Mouse (Mus musculus) bone marrow macrophage, adult 2 months (primary cell): ENCODE data around the gene Mfrp. TPM values are rescaled to one million over a fixed set of nuclear protein-coding genes. Genes with fewer than 3 reads are reported as not detected.

Experiments used
- H3K27ac ChIP-seq: 2 replicates; pipeline ENCODE4 v1.5.1; 2012; ENCODE audit warnings: low read depth, low read length; ENCODE audit not compliant: insufficient read depth
- H3K4me1 ChIP-seq: 2 replicates; pipeline ENCODE4 v1.6.1; 2012; ENCODE audit warnings: low read length; ENCODE audit not compliant: control insufficient read depth, insufficient read depth
- H3K4me3 ChIP-seq: 2 replicates; pipeline ENCODE4 v1.5.1; 2012; ENCODE audit warnings: mild to moderate bottlenecking, low read length, moderate library complexity; ENCODE audit not compliant: insufficient read depth
- CTCF ChIP-seq: IDR thresholded peaks from 2 replicates; pipeline ENCODE4 v1.5.1; 2012; ENCODE audit warnings: low read depth, mild to moderate bottlenecking, low read length, moderate library complexity
- POLR2A ChIP-seq: IDR thresholded peaks from 2 replicates; pipeline ENCODE4 v1.6.1; 2012; ENCODE audit warnings: mild to moderate bottlenecking, low read depth, low read length, borderline replicate concordance
- polyA plus RNA-seq: library from polyadenylated mRNA; stranded (reverse); fragments of >200 nt; gene quantifications from 2 replicates; pipeline ENCODE4 v1.2.4, GENCODE M21; 2012; ENCODE audit not compliant: missing spikeins, insufficient read depth, insufficient read length

Mfrp gene
- polyA plus RNA-seq, 1 experiment, result not detected

GRCm38 (mm10) chr9:44126746-44127145 is 25.2 kb downstream of the Mfrp start:
- H3K27ac ChIP-seq, result no peak overlapping the region
- TF ChIP-seq POLR2A (no peak), CTCF (no peak)
- H3K4me1 ChIP-seq, result peaks cover 27% of the 10 kb centered on the region
- H3K4me3 ChIP-seq, result no peak overlapping the region

- H3K4me1 ChIP-seq, result peaks cover 27% of the 10 kb centered on the region
- no peak overlapping the region for H3K4me3 ChIP-seq
- no peak overlapping the region for H3K27ac ChIP-seq
- TF ChIP-seq POLR2A (no peak), CTCF (no peak)
These were observed 25.8 kb downstream of the Mfrp start for GRCm38 (mm10) chr9:44127351-44127801.

- peaks cover 27% of the 10 kb centered on the region for H3K4me1 ChIP-seq
- peak overlapping the region; percentile 45 for H3K4me3 ChIP-seq
- no peak for TF ChIP-seq POLR2A
- TF ChIP-seq CTCF, result no peak
- no peak overlapping the region for H3K27ac ChIP-seq
These were observed 28.1 kb downstream of the Mfrp start for GRCm38 (mm10) chr9:44129633-44130032.

- H3K4me1 ChIP-seq, result peaks cover 27% of the 10 kb centered on the region
- no peak overlapping the region for H3K27ac ChIP-seq
- TF ChIP-seq CTCF (no peak), POLR2A (no peak)
- H3K4me3 ChIP-seq, result peak overlapping the region; percentile 45
These were observed 28.5 kb downstream of the Mfrp start for GRCm38 (mm10) chr9:44130034-44130433.

GRCm38 (mm10) chr9:44130581-44131275 is 29.2 kb downstream of the Mfrp start:
- Histone ChIP-seq H3K27ac (no peak overlapping the region), H3K4me3 (peak overlapping the region; percentile 45), H3K4me1 (peaks cover 27% of the 10 kb centered on the region)
- no peak for TF ChIP-seq POLR2A
- TF ChIP-seq CTCF, result no peak

- H3K27ac ChIP-seq, result no peak overlapping the region
- TF ChIP-seq CTCF, result no peak
- no peak for TF ChIP-seq POLR2A
- peaks cover 26% of the 10 kb centered on the region for H3K4me1 ChIP-seq
- H3K4me3 ChIP-seq, result no peak overlapping the region
These were observed 29.7 kb downstream of the Mfrp start for GRCm38 (mm10) chr9:44131276-44131590.

- Histone ChIP-seq H3K4me3 (no peak overlapping the region), H3K4me1 (peaks cover 19% of the 10 kb centered on the region), H3K27ac (no peak overlapping the region)
- no peak for TF ChIP-seq CTCF
- no peak for TF ChIP-seq POLR2A
These were observed 30.7 kb downstream of the Mfrp start for GRCm38 (mm10) chr9:44132200-44132599.

- TF ChIP-seq CTCF (no peak), POLR2A (no peak)
- H3K4me3 ChIP-seq, result no peak overlapping the region
- H3K27ac ChIP-seq, result no peak overlapping the region
- H3K4me1 ChIP-seq, result peaks cover 20% of the 10 kb centered on the region
These were observed 31.8 kb downstream of the Mfrp start for GRCm38 (mm10) chr9:44133287-44133686.

- peak within 1 kb of the TSS; percentile 55 for H3K4me3 ChIP-seq
- peaks cover 14% of the 10 kb centered on the region for H3K4me1 ChIP-seq
- TF ChIP-seq CTCF (no peak), POLR2A (no peak)
- H3K27ac ChIP-seq, result no peak within 1 kb of the TSS
These were observed 32.7 kb downstream of the Mfrp start, which contains the start of gene Mcam for GRCm38 (mm10) chr9:44134101-44134850. TSS of gene Mcam (plus strand) at chr9:44134469.

- peak overlapping the region; percentile 55 for H3K4me3 ChIP-seq
- peaks cover 8% of the 10 kb centered on the region for H3K4me1 ChIP-seq
- TF ChIP-seq POLR2A, result no peak
- no peak for TF ChIP-seq CTCF
- H3K27ac ChIP-seq, result no peak overlapping the region
These were observed 33.6 kb downstream of the Mfrp start for GRCm38 (mm10) chr9:44134851-44135730.
